Mouse (Mus musculus) brain, embryonic 14.5 days (tissue): Measurements from ENCODE around the gene Siae. TPM values are rescaled to one million over a fixed set of nuclear protein-coding genes. Genes with fewer than 3 reads are reported as not detected.

Experiments used
- DNase-seq: peaks from one replicate; pipeline ENCODE4 v3.0.0-alpha.2; 2011; ENCODE audit warnings: low read depth
- CTCF ChIP-seq: fragments of 200-500 bp; IDR thresholded peaks from 2 replicates; pipeline ENCODE4 v1.5.1; 2012; ENCODE audit warnings: inconsistent platforms, mild to moderate bottlenecking, moderate library complexity, borderline replicate concordance; ENCODE audit not compliant: insufficient read depth, insufficient read length; ENCODE audit errors: extremely low read depth
- POLR2A ChIP-seq: fragments of 200-500 bp; IDR thresholded peaks from 2 replicates; pipeline ENCODE4 v1.6.1; 2012; ENCODE audit warnings: mild to moderate bottlenecking, inconsistent platforms, borderline replicate concordance; ENCODE audit not compliant: poor library complexity, insufficient read depth, insufficient read length, severe bottlenecking; ENCODE audit errors: extremely low read depth
- polyA plus RNA-seq: library from polyadenylated mRNA; depleted of rRNA; stranded (reverse); fragments of >200 nt; gene quantifications from 2 replicates; pipeline ENCODE4 v1.2.3, GENCODE M21; 2012

The Siae gene
- polyA plus RNA-seq, 1 experiment: 7.8 TPM

GRCm38 (mm10) chr9:37636335-37636734, 80.8 kb downstream of the Siae start:
- TF ChIP-seq CTCF (peak; percentile 85), POLR2A (no peak)
- DNase-seq: peak; percentile 82

GRCm38 (mm10) chr9:37636800-37637542, 81.5 kb downstream of the Siae start:
- TF ChIP-seq CTCF (no peak), POLR2A (no peak)
- no peak for DNase-seq

- TF ChIP-seq POLR2A (no peak), CTCF (no peak)
- DNase-seq: no peak
Measured at GRCm38 (mm10) chr9:37638721-37639120, 83.2 kb downstream of the Siae start.

GRCm38 (mm10) chr9:37646246-37646645, 90.7 kb downstream of the Siae start:
- no peak for TF ChIP-seq CTCF
- no peak for TF ChIP-seq POLR2A
- no peak for DNase-seq

GRCm38 (mm10) chr9:37650639-37651038, 95.1 kb downstream of the Siae start:
- TF ChIP-seq POLR2A (no peak), CTCF (no peak)
- DNase-seq: no peak

- DNase-seq: no peak
Measured at GRCm38 (mm10) chr9:37653836-37654235, 98.3 kb downstream of the Siae start.

GRCm38 (mm10) chr9:37655961-37656360, 100.5 kb downstream of the Siae start:
- no peak for DNase-seq
- TF ChIP-seq POLR2A (no peak), CTCF (no peak)

More at GRCm38 (mm10) chr9:37653836-37654235, 98.3 kb downstream of the Siae start:
- TF ChIP-seq CTCF (no peak), POLR2A (no peak)

- no peak for DNase-seq
- TF ChIP-seq CTCF (no peak), POLR2A (no peak)
Measured at GRCm38 (mm10) chr9:37656439-37656881, 101.0 kb downstream of the Siae start.

- DNase-seq: peak; percentile 92
- TF ChIP-seq CTCF (peak; percentile 7; the same call in 1 of the 2 replicates), POLR2A (no peak; the same call in 1 of the 2 replicates)
Measured at GRCm38 (mm10) chr9:37656931-37657481, 101.5 kb downstream of the Siae start, which contains the start of gene Tbrg1. TSS of gene Tbrg1 (minus strand) at chr9:37657312.

GRCm38 (mm10) chr9:37659413-37659812, 103.9 kb downstream of the Siae start:
- TF ChIP-seq POLR2A: no peak
- TF ChIP-seq CTCF: no peak
- DNase-seq: no peak

GRCm38 (mm10) chr9:37663210-37663609, 107.7 kb downstream of the Siae start:
- no peak for DNase-seq
- TF ChIP-seq CTCF: no peak
- no peak for TF ChIP-seq POLR2A
